Mouse (Mus musculus) small intestine, adult 2 months (tissue): ENCODE measurements around the gene Hsf2bp.

ENCODE experiments used
- CTCF ChIP-seq: fragments of 200-500 bp; IDR thresholded peaks from 2 replicates; pipeline ENCODE4 v1.5.1; 2012; ENCODE audit warnings: low read depth, mild to moderate bottlenecking, control low read depth, inconsistent platforms, low read length, moderate library complexity, mixed read lengths; ENCODE audit not compliant: insufficient replicate concordance, insufficient read length; ENCODE audit errors: extremely low read depth
- POLR2A ChIP-seq: fragments of 200-500 bp; IDR thresholded peaks from 2 replicates; pipeline ENCODE4 v1.6.1; 2012; ENCODE audit warnings: low read depth, mild to moderate bottlenecking, control low read depth, inconsistent platforms, low read length, moderate library complexity

DNA sequence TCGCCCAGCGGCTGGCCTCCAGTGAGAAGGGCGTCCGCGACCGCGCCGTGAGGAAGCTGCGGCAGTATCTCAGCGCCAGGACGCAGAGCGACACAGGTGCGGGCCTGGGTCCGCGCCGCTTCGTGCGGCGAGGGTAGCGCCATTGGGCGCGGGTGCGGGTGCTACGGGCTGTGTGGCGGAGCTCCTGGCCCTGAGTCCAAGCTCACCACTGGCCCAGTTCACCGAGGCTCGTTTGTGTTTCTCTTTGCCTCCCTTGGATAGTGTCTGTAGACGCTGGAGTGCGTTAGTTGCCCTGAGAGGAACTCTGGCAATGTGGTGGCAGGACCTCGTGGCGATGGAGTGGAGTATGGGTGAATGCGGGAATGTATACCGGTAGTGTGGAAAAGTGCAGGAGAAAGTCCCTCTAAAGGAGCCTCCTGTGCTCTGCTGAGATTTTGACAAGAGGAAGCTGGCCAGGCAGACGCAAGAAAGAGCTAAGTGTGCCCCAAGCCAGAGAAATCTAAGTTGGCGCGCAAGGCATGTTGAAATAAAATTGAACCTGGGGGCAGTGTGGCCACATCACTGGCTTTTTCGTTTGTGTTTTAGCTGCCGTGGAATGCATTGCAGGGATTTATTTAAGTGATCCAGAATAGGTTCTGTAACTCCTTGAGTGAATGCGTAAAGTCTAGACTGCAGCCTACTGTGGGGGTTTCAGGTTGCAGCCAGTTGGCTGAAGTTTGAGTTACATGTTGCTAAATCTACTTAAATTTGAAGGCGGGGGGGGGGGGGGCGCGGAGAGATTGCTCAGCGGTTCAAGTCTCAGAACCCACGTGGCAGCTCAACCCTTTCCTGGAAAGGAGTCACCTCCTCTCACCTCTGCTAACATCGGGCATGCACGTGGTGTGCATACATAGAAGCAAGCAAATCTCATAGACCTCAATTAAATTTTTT is 625 bp upstream of the Hsf2bp start:
- TF ChIP-seq CTCF (no peak), POLR2A (no peak)
